Mouse (Mus musculus) inflammation-experienced regulatory T-cells, adult 6 months (primary cell): ENCODE measurements around the gene Ogfod3. TPM values are rescaled to one million over a fixed set of nuclear protein-coding genes. Genes with fewer than 3 reads are reported as not detected.

Experiments used
- ATAC-seq: one replicate; pipeline ENCODE4 v1.8.0; 2017
- polyA plus RNA-seq, 3 experiments: library from polyadenylated mRNA; unstranded; fragments of 100-300 nt; shearing (Covaris generic); gene quantifications; one replicate each; pipeline ENCODE4 v1.2.1; 2017

Ogfod3 gene
- polyA plus RNA-seq, result 1 to 10 TPM; 3.2 to 7.3 (median 5.3) TPM

DNA sequence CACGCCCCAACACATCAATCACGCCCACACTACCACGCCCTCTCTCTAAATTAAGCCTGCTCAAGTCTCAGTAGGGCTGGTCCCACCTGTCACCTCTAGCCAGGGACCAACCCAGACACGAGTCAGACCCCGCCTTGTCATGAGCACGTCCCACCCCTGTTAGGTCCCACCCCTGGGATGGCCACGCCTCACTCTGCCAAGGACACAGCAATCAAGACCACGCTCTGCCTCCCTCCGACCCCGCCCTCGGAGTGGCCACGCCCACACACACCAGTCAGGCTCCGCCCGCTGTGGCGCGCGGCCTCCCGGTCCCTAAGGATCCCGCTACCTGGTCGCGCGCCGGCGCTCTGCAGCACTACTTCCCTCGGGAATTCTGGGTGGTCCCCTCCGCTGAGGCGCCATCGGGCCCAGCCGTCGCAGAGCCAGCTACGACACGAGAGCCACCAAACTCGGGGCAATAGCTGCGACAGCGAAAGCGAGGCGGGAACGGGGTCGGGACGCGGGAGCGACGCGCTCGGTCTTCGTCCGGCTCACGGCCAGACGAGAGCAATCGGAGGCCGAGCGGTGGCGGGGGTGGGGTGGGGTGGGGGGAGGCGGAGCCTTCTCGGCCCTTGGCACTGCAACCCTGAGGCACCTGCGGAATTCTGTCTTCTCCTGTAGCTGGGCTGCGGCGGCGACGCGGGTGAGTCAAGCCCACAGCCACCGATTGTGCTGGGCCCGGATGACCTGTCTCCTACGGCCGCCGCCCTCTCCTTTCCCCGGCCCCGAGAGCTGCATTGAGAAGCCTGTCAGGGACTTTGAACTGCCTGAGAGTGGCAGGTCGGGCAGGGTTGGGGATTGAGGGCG, at the start of gene Ogfod3, which contains the start of gene Hexdc:
Ogfod3 (minus strand) TSS at position 551 of the 846 bp plus-strand sequence.
Hexdc (plus strand) TSS at position 273 of the 846 bp plus-strand sequence.
- ATAC-seq, result peak; percentile 91

- no peak for ATAC-seq
Observed at GRCm38 (mm10) chr11:121250196-121250595, 45.7 kb upstream of the Ogfod3 start.

DNA sequence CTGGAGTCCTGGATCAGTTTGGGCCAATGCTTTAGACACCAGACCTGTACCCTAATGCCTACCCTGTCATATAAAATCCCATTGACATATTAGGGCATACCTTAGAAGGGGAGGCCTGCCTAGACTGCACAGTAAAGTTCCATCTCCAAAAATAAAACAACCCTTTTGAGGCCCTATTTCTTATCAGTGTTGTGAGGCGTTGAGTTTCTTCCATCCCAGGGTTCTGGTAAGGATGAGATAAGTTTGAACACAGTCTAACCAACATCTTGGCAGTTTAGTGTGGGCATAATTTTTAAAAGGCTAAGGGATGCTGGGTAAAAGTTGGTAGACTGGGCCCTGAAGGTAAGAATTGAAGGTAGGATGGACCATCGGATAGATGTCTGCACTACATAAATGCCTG, 35.2 kb upstream of the Ogfod3 start:
- no peak for ATAC-seq

DNA sequence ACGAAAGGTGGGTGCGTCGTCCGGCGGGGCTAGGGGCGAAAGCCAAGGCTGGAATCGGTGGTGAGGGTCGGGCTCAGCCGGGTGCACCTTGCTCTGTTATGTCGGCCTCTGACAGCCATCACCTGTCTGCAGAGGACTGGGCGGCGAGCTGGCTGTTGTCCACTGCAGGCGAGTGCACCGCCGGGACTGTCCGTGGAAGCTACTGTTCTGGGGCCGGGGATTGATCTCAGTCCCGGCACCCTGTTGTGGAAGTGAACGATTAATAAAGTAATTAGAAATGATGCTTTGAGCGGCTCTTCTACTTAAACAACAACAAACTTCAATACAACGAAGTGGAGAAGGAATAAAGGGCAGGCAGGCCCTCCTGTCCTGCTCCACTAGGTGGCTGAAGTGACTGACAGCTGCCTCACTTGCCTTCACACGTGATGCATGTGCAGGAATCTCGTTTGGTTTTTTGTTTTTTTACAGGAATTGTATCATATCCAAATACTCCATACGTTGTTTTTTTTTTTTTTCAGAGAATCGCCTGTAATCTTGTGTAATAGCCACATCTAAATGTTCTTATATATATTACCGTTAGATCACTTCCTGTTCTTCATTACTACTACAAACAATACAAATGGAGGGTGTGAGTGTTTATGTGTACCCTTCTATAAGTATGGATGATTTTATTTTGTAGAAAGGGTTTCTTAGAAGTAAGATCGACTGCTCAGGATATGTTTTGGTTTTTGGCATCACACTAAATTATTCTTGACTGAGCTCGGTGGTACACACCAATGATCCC, 33.0 kb upstream of the Ogfod3 start:
- no peak for ATAC-seq

DNA sequence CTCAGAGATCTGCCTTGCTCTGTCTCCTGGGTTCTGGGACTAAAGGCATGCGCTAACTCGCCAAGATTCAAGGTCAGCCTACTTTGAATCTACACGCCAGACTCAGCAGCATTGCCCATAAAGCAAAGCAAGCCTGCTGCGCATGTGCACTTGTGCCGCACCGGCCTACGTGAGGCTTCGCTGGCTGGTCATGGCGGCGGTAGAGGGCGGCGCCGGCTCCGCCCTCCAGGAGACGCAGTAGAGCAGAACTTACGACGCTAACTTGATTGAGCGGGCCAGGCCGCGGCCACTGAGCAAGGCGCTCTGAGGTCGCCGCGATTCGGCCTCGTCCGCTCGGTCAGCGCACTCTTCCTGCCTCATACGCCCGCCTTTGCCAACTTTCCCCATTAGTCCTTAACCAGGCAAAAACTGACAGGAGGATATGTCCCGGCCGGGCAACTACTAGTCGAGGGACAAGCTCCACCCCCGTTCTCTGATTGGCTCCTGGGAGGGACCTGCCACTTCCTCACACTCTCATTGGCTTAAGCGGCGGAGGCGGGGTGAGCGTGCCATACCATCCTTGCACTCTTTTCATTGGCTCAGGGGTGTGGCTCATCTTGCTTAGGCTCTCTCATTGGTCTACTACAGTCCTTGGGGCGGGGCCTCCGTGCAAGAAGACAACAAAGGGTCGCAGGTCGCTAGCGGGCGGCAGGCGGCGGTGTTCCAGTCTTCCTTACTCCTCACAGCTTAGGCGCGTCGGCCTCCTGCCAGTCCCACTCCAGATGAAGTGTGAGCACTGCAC, 32.2 kb upstream of the Ogfod3 start, which contains the start of gene Narf:
Narf (plus strand) TSS at position 690 of the 781 bp plus-strand sequence.
- ATAC-seq, result peak; percentile 94

GRCm38 (mm10) chr11:121235475-121236238, 31.1 kb upstream of the Ogfod3 start:
- no peak for ATAC-seq

DNA sequence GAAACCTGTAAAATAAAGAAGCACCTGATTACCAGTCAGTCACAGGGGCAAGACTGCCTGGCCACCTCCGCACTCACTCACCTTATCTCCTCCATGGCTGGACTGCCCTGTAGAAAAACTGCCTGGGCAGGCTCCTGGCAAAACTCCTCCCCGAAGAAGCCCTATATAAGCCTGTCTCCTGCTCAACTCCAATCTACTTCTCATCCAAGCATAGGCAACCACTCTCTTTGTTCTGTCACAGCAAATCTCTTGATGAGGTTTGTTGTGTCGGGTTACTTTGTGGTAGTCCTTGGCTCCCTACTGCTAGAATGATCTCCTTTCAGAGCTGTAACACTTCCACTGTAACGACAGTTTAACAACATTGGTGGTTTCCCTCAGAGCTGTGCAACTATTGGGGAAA, 28.2 kb upstream of the Ogfod3 start:
- ATAC-seq, result no peak

GRCm38 (mm10) chr11:121231628-121232291, 27.2 kb upstream of the Ogfod3 start:
- no peak for ATAC-seq

- ATAC-seq, result no peak
Observed at GRCm38 (mm10) chr11:121231191-121231590, 26.7 kb upstream of the Ogfod3 start.

- peak; percentile 99 for ATAC-seq
Observed at GRCm38 (mm10) chr11:121229018-121229439, 24.5 kb upstream of the Ogfod3 start, which contains the start of gene Cybc1. Gene Cybc1 (minus strand): TSS chr11:121229322.

- peak; percentile 21 for ATAC-seq
Observed at GRCm38 (mm10) chr11:121228129-121229017, 23.9 kb upstream of the Ogfod3 start.

DNA sequence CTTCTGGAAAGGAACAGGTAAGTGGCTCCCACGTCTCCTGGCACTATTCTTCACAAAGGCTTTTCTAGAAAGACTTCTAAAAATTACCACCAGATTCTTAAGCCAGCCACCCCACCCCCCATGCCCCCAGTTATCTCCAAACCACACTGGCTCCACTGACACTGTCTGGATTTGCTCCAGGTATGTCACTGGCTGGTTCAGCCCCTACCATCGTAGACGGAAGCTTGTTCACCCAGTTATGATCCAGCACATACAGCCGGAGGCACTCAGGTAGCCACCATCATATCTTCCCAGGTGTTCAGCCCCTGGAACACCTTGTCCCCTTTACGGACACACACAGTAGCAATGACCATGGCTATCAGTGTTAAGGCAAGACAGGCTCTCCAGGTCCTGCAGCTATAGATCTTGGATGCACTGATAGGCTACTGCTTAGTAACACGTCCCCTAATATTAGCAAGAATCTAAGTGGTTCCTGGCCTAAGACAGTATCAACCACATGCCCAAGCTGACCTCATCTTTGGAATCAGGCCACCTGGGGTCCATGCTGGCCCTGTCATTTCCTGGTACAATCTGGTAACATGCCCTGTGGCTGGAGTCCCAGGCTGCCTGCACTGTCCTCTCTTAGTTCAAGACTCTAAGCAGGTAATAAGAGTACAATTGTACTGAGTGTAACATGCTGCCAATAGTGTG, 17.0 kb upstream of the Ogfod3 start:
- ATAC-seq, result no peak

- ATAC-seq, result no peak
Observed at GRCm38 (mm10) chr11:121220771-121221170, 16.3 kb upstream of the Ogfod3 start.

GRCm38 (mm10) chr11:121219776-121220175, 15.3 kb upstream of the Ogfod3 start:
- ATAC-seq, result no peak

GRCm38 (mm10) chr11:121216831-121217230, 12.3 kb upstream of the Ogfod3 start:
- no peak for ATAC-seq

- no peak for ATAC-seq
Observed at GRCm38 (mm10) chr11:121203859-121204160, 701 bp downstream of the Ogfod3 start.

DNA sequence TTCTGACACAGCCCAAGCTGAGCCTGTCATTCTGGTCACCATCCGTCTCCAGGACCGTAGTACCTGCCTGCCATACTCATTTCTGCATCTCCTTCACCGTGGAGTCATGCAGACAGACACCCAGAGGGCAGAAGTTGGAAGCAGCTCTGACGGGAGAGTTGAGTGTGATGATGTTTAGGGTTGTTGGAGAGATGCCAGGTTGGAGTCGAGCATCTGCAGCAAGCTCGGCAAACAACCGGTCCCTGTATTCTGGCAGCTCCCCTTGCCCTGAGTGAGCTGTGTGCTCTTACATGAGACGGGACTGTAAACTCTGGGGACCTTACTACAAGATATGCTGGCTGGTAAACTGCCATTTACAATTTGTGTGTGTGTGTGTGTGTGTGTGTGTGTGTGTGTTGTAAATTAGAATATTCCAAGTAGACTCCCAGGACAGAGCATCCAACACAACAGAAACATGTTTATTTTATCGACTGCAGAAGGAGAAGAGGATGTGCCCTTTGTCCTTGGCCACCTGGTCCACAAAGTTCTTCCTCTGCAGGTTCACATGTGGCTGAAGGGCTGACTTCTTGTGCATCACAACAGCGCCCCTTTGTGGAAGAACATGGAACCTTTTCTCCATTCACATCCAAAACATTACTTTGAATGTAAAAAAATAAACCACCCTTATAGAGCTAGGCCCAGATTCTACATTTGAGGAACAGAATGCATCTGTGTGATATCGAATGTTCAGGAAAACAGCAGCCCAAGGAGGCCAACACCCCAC, 2.9 kb downstream of the Ogfod3 start:
- no peak for ATAC-seq

GRCm38 (mm10) chr11:121200781-121201180, 3.7 kb downstream of the Ogfod3 start:
- no peak for ATAC-seq

GRCm38 (mm10) chr11:121199851-121200250, 4.7 kb downstream of the Ogfod3 start:
- ATAC-seq, result no peak
